Mouse (Mus musculus) liver, adult 2 months (tissue): ENCODE measurements around the gene Trpm5. TPM values are rescaled to one million over a fixed set of nuclear protein-coding genes. Genes with fewer than 3 reads are reported as not detected.

ENCODE experiments used
- DNase-seq: peaks from one replicate; pipeline ENCODE4 v3.0.0-alpha.2; 2011; ENCODE audit warnings: low read depth, low spot score; ENCODE audit errors: extremely low read depth
- H3K27ac ChIP-seq: fragments of 200-500 bp; replicated peaks from 2 replicates; pipeline ENCODE4 v1.5.1; 2012; ENCODE audit warnings: low read depth, mild to moderate bottlenecking, control low read depth, inconsistent platforms, low read length; ENCODE audit not compliant: insufficient read depth
- H3K27me3 ChIP-seq: fragments of 200-500 bp; 2 replicates; pipeline ENCODE4 v1.6.1; 2012; ENCODE audit warnings: mild to moderate bottlenecking, moderate library complexity, low read length, inconsistent platforms; ENCODE audit not compliant: control insufficient read depth, insufficient read depth
- H3K36me3 ChIP-seq: fragments of 200-500 bp; 2 replicates; pipeline ENCODE4 v1.6.1; 2012; ENCODE audit warnings: low read length, inconsistent platforms; ENCODE audit not compliant: control insufficient read depth, insufficient read depth
- H3K4me1 ChIP-seq: fragments of 200-500 bp; 2 replicates; pipeline ENCODE4 v1.6.1; 2011; ENCODE audit warnings: low read length; ENCODE audit not compliant: control insufficient read depth, insufficient read depth
- H3K4me3 ChIP-seq: fragments of 200-500 bp; 2 replicates; pipeline ENCODE4 v1.5.1; 2011; ENCODE audit warnings: low read depth, mild to moderate bottlenecking, control low read depth, low read length, moderate library complexity; ENCODE audit not compliant: insufficient read depth
- H3K79me2 ChIP-seq: fragments of 200-500 bp; 2 replicates; pipeline ENCODE4 v1.6.1; 2012; ENCODE audit warnings: inconsistent platforms, mild to moderate bottlenecking, low read length, moderate library complexity; ENCODE audit not compliant: control insufficient read depth, insufficient read depth
- H3K9ac ChIP-seq: fragments of 200-500 bp; 2 replicates; pipeline ENCODE4 v1.6.1; 2012; ENCODE audit warnings: low read depth, mild to moderate bottlenecking, control low read depth, inconsistent platforms, low read length
- CTCF ChIP-seq: fragments of 200-500 bp; IDR thresholded peaks from 2 replicates; pipeline ENCODE4 v1.5.1; 2011; ENCODE audit warnings: low read depth, low read length, control low read depth
- POLR2A ChIP-seq: fragments of 200-500 bp; IDR thresholded peaks from 2 replicates; pipeline ENCODE4 v1.6.1; 2011; ENCODE audit warnings: low read length, control low read depth; ENCODE audit not compliant: insufficient read depth; ENCODE audit errors: extremely low read depth
- WGBS: fragments of 180-500 bp; shearing (Covaris S2); methylation state at CpG from one replicate; pipeline ENCODE4 v1.1.7; 2018; 5-methylcytosine and 5-hydroxymethylcytosine counted together
- polyA plus RNA-seq: library from polyadenylated mRNA; depleted of rRNA; stranded (reverse); fragments of >200 nt; gene quantifications from 2 replicates; pipeline ENCODE4 v1.2.3, GENCODE M21; 2012
- total RNA-seq: library from RNA; depleted of rRNA; stranded (reverse); fragments of >200 nt; gene quantifications from 2 replicates; pipeline ENCODE4 v1.2.3, GENCODE M21; 2014

Gene Trpm5
- total and polyA plus RNA-seq, 2 experiments: under 0.01 to 0.02 TPM

DNA sequence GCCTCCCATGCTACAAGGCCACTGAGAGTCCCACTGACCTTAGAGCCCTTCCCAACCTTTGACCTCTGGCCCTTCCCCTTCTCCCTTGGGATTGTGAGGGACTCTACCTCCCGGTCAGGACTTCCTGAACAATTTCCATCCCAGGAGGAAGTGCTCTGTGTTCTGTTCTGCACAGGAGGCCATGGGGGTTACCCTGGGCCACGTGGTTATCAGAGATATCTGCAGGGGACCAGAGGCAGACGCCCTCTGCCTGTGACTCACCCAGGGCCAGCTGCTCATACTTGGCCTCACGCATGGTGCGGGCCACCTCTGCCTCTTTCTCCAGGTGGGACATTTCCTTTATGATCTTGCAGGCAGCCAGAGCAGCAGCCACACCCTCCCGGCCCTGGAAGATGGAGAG is 12.4 kb downstream of the Trpm5 start:
- TF ChIP-seq CTCF: no peak
- TF ChIP-seq POLR2A: no peak
- Histone ChIP-seq H3K4me1 (peaks cover 19% of the 10 kb centered on the region), H3K79me2 (no peaks in the 10 kb centered on the region), H3K27me3 (no peaks in the 10 kb centered on the region), H3K27ac (no peak overlapping the region), H3K36me3 (no peaks in the 10 kb centered on the region), H3K4me3 (no peak overlapping the region), H3K9ac (no peak overlapping the region)
- DNase-seq: no peak
- 69% methylated on average over 6 of the region's 6 CpGs for WGBS

DNA sequence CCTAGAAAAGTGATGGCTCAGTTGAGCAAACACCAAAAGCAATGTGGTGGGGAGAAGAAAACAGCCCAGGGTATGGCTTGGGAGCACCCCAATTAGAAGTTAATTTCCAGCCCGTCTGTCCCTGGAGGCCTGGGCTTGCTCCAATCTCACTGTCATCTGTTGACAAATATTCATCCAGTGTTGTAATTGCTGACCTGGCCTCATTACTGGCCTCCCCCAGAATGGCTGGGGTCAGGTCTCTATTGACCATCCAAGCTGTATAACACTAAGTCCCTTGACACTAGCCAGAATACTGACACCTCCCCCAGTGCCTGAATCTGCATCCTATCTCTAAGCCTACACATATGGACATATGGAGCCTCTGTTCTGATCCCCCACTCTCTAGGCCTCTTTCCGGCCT is 17.1 kb downstream of the Trpm5 start:
- peak; percentile 77 for DNase-seq
- H3K36me3 ChIP-seq: no peaks in the 10 kb centered on the region
- H3K79me2 ChIP-seq: no peaks in the 10 kb centered on the region
- WGBS: 53% methylated on average over 2 of the region's 2 CpGs
- H3K9ac ChIP-seq: no peak overlapping the region
- TF ChIP-seq CTCF (no peak), POLR2A (no peak)
- no peak overlapping the region for H3K27ac ChIP-seq
- H3K4me3 ChIP-seq: no peak overlapping the region
- peaks cover 19% of the 10 kb centered on the region for H3K4me1 ChIP-seq
- no peaks in the 10 kb centered on the region for H3K27me3 ChIP-seq

DNA sequence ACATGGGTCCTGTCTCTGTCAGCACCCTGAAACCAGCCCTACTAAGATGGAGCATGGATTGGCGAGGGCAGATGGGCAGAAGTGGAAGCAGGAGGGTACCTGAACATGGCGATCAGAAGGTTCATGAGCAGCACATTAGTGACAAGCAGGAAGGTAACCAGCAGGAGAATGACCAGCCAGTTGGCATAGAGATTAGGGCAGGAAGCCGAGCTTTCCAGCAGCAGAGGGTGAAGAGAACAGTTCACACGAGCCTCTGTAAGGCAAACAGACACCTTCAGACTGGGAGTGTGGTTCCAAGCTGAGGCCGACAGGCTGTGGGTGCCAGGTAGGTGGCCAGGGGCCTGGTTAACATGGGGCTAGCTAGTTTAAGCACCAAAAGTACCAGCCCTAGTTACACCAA is 19.0 kb downstream of the Trpm5 start:
- Histone ChIP-seq H3K4me1 (peaks cover 20% of the 10 kb centered on the region), H3K79me2 (no peaks in the 10 kb centered on the region), H3K4me3 (no peak overlapping the region), H3K27ac (no peak overlapping the region), H3K27me3 (no peaks in the 10 kb centered on the region), H3K36me3 (no peaks in the 10 kb centered on the region), H3K9ac (no peak overlapping the region)
- no peak for TF ChIP-seq POLR2A
- no peak for TF ChIP-seq CTCF
- peak; percentile 67 for DNase-seq
- 47% methylated on average over 5 of the region's 5 CpGs for WGBS

DNA sequence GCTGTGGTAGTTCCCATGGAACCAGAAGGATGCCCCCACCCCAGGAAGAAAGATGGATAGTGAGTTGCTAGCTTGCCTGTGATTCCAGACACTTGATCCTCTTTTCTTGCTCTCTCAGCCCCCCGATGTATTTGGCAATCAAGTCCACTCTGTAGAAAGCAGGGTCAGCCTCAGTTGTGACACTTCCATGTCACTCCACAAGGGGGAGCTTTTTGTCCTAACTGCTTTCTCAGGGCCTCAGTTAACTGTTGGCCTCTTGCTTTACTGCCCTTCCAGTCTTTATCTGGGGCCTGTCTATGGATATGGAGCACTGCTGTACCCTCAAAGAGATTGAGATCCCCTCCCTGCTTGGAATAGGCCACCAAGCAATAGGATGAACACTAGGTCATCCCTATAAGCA is 21.4 kb downstream of the Trpm5 start:
- Histone ChIP-seq H3K9ac (no peak overlapping the region), H3K27me3 (no peaks in the 10 kb centered on the region), H3K4me3 (no peak overlapping the region), H3K4me1 (peaks cover 21% of the 10 kb centered on the region), H3K36me3 (no peaks in the 10 kb centered on the region), H3K79me2 (no peaks in the 10 kb centered on the region), H3K27ac (no peak overlapping the region)
- 52% methylated on average over 1 of the region's 1 CpGs for WGBS
- peak; percentile 47; the same call in 1 of the 2 replicates for TF ChIP-seq CTCF
- no peak for TF ChIP-seq POLR2A
- DNase-seq: peak; percentile 50

DNA sequence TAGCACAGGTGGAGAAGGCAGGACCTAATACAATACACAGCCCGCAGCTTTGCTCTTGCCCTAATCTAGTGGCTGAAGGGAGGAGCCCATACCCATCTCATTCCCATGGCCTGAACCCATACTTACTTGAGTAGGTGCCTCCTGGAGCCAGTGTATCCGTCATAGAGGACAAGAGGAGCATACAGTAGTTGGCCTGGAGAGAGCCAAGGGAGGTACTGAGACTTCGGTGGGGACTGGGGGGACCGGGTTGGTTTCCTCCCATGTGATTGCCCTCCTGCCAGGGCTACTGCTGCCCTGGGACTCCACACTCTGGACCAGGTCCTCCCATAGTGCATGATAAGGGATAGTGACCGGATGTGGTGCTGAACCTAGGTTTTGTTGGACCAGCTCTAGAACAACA is 21.8 kb downstream of the Trpm5 start:
- TF ChIP-seq POLR2A (no peak), CTCF (no peak)
- Histone ChIP-seq H3K4me1 (peaks cover 19% of the 10 kb centered on the region), H3K27me3 (no peaks in the 10 kb centered on the region), H3K79me2 (no peaks in the 10 kb centered on the region), H3K4me3 (no peak overlapping the region), H3K9ac (no peak overlapping the region), H3K36me3 (no peaks in the 10 kb centered on the region), H3K27ac (no peak overlapping the region)
- 90% methylated on average over 5 of the region's 5 CpGs for WGBS
- DNase-seq: no peak

DNA sequence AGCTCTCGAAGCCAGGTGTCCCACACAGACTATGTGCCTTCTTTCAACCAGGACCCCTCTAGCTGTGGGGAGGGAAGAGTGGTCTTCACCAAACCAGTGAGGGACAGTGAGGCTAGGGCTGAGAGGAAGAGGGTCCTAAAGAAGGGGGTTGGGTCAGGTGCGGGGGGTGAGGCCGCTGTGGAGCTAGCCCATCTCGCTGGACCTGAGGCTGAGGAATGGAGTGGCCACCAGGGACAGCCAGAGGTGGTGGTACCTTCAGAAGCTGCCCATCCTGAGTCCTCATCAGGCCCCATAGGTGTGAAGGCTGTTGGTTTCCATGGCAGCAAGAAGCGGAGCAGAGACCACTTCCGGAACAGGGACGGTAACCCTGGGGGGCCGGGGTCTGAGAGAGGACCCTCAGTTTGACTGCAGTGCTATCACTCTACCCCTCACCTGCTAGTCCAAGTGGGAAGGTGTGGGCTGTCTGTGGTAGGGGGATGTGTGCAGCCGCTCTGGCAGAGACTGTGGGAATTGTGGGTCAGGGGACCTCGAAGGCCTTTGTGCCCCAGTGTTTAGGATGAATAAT is 23.9 kb downstream of the Trpm5 start:
- Histone ChIP-seq H3K79me2 (no peaks in the 10 kb centered on the region), H3K27me3 (no peaks in the 10 kb centered on the region), H3K9ac (no peak overlapping the region), H3K4me1 (peaks cover 15% of the 10 kb centered on the region; the same call in 1 of the 2 replicates), H3K4me3 (no peak overlapping the region), H3K27ac (no peak overlapping the region), H3K36me3 (no peaks in the 10 kb centered on the region)
- TF ChIP-seq POLR2A (no peak), CTCF (no peak)
- 93% methylated on average over 10 of the region's 10 CpGs for WGBS
- DNase-seq: no peak
